Mouse (Mus musculus): ENCODE results near the gene Dupd1.

The Dupd1 gene

DNA sequence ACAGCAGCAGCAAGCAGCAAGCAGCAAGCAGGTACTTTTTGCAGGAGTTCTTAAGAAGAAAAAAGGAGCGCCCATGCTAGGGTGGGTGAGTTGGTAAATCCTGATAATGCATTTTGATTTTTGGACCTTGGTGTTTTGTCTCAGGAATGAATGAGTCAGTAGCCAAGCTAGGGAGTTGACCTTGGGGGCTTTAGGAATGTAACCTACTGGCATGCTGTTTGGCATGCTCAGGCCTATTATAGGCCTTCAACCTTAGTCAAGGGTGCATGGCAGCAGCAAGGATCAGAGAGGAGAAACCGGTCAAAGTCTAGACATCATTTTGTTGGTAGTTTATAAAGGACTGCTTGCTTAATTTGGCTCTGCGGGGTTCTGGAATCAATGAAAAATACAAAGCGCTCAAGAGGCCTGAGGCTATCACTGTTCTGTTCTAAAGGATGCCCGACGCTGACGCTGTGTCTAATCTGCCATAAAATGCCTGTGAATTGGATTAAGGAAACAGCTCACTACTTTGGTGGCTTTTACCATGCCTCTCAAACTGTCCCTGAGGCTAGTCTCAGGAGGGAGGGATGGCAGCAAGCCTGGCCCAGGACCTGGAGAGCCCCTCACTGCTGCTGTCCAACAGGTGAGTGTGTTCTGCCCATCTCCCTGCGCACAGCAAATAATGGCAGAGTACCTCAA is 7.8 kb upstream of the Dupd1 start:
- no peak for DNase-seq (ENCODE audit: low spot score in 2 of 2)

DNA sequence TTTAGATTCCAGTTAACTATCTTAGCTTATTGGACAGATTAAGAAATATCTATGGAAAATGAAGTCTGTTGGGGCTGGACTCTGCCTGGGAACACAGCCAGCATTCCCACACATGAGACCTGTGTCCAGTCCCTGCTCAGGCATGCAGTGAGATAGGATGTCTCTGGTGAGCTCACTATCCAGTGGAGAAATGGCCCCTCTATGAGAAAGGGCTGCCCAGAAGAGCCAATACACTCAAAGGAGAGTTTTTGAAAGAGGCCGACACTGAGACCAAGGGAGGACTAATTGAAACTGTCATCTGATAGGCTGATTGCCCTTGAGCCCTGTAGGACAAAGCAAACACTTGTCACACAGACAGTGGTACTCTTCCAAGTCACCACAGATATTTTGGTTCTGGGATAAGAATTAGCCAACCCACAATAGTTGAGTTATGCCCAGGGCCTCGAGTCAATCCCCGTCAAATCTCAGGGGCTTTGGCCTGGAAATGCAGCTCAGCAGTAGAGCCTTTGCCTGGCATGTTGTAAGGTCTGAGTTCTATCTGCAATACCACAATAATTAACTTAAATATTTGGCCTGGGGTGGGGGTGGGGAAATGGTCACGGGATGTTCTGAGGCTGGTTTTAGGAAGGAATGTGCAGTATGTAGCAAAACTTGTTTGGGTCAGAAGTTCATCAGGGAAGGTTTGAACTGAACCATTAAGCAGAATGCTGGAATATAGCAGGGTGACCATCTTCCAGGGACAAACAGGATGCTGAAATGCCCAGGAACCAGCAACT is 6.2 kb upstream of the Dupd1 start:
- DNase-seq (ENCODE audit: low spot score in 2 of 2) = no peak

DNA sequence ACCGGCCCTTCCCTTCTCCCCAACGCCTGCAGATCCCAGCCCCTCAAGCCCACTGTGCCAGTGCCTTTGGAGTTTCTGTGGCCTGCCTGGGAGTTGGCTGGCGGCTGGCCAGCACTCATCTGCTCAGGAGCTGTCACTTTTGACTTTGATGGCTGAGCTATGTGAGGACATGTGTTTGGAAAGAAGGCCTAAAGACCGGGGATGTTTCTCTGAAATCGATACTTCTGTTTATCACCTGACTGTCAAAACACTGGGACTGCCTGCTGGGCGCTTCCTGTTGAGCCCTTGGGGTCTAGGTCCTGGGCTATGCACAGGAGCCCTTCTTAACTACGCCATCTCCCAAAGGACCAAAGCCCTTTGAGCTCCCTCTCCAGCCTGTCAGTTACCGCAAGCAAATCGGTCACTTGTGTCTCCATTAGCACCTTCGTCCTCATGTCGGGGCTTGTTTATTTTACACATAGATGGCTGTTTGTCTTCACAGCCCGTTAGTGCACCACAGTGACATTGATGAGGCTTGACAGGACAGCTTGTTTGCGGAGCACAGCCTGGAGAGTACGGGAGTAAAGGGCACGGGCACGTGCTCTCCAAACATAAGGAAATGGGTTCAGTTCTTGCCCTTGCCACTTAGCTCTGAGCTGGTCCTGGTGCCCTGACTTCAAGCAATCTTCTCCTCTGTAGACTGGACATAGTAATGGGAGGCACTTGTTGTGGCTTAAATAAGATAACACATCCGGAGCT is 5.4 kb upstream of the Dupd1 start:
- no peak for DNase-seq (ENCODE audit: low spot score in 2 of 2)

DNA sequence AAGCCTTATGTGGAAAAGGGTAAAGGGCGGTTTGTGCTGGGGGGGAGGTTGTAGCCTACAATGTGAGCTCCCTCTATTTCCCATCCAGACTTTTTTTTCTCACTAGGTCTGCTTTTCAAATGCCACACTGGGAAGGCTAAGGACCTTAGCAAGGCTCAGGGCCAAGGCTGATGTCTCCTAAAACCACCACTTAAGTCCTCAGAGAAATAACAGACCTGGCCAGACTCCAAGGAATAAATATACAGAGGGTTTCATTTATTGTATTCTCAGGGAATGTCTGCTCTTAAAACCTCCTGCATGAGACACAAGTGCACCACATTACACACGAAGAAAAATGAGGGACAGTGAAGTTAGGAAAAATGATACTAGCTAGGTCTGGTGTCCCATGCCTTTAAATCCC is 3.1 kb downstream of the Dupd1 start:
- no peak for DNase-seq (ENCODE audit: low spot score in 2 of 2)

DNA sequence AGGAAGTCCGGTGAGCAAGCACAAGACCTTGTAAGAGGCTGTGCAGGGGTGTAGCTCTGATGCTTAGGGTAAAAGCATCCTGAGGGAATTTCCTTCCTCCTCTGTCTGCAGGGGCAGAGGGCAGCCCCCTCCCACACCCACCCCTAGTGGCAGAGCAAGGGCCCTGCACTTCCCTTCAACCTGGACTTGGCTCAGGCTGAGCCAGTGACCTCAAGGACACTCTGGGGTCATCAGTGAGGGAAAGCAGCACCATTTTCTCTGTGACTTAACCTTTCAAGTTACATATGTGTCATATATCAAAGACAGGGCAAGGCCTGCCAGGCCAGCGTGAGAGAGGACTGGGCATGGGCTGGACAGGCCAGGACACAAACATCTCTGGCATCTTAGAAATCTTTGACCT is 4.8 kb downstream of the Dupd1 start:
- no peak for DNase-seq (ENCODE audit: low spot score in 2 of 2)

DNA sequence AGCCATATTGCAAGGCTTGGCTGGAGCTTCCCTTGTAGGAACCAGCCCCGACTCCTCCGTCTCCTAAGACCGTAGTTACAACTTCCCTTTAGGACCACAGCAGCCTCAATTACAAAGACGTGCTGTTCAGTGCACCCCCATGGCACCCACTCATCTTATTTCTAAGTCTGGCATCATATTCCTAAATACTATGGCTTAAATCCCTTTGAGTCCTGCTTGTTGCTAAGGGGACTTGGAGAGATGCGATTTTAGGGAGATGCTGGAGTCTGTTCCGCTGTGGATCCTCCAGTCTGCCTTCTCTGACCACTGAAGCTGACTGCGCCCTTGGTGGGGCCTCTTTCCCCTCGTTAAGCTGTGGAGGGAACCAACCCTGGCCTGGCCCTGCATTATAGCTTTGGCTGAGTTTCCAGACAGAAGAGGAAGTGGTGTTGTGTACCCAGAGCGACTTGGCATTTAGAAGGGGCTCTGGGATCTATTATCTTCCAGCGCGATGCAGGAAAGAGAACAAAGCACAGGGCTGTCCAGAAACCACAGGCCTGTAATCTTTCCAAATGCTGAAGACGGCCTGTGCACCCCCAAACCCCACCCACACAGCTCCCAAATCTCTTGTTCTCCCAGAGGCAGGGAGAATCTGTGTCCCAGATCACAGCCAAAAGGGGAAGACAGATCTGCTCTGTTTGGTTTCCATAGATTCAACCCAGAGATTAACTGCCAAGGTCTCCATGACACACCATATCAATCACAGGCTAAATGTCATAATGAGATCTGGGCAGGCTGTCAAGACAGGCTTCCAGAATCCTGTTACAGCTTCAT is 7.4 kb downstream of the Dupd1 start:
- DNase-seq (ENCODE audit: low spot score in 2 of 2) = peak; percentile 74 to 82

DNA sequence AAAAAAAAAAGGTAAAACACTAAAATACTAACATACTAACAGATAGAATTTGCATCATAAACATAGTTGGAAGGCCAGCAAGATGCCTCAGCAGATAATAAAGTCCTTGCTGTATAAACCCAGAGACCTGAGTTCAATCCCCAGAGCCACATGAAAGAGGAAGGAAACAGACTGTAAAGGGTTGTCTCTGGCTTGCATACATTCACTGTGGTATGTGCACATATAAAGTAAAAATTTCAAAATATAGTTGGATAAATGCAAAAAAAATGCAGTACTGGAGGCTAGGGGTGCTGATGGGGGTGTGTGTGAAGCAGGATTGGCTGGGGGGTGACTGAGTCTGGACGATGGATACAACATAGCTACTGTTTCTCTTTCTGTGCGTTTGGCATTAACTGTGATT is 8.9 kb downstream of the Dupd1 start:
- no peak for DNase-seq (ENCODE audit: low spot score in 2 of 2)

DNA sequence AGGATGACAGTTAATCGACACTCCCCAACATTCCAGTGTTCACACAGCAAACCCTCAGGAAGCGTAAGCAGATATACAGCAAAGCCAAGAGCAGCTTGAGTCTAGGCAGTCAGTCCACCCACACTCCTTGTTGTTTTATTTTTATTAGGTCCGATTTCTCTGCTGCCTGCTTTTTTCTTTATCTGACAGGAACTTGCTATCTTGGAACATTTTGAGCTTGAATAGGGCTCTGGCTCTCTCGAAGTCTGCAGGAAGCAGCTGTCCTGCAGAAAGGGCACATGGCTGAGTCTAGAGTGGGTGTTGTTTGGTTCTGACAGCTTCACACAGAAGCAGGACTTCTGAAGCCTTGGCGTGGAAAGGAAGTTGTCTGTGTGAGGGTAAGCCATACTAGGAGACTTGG is 11.1 kb downstream of the Dupd1 start:
- DNase-seq (ENCODE audit: low spot score in 2 of 2) = no peak

DNA sequence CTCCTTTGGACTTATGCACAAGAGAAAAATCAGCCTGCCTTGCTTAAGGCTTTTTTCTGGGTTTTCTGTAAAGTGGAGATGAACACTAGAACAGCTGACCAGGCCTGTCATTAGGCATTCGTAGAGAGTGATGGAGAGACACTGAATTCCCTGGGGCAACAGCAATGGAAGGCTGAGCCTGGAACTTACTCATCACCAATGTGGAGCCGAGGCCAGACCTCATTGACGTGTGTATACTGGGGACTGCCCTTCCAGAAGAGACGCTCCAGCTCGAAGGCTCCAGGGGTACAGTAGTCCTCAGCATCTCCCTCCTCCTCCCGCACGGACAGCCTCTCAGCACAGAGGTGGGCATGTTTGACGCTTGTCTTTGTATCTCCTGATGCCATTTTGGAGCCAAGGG is 11.7 kb downstream of the Dupd1 start:
- DNase-seq (ENCODE audit: low spot score in 2 of 2) = no peak

DNA sequence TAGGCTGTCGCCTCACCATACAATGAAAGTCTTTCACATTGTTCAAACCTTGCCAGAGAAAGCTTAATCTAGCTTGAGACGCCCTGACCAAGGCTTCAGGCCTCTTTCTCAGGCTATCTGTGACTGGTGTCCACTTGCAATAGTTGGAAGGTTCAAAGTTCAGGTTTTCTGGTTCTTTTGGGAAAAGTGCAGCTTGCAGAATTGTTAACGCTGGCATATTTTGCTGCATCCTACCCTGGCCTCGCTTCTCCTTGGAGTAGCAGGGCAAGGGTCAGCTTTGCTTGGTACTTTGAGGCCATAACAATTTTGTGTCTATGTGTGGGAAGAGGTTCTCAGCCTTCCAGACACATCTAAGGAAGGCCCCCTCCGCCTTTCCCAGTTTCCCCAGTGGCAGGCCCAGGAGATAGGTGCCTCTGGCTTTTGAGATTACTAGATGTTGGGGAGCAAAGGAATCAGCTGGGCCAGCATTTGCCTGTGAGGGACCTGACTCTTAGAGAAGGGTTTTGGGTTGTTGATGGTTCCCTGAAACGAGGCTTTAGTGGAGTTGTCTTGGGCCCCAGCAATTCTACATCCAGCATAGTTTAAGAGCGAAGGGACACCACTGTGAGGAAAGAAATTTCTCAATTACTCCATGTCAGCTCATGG is 18.1 kb downstream of the Dupd1 start:
- no peak for DNase-seq (ENCODE audit: low spot score in 2 of 2)

DNA sequence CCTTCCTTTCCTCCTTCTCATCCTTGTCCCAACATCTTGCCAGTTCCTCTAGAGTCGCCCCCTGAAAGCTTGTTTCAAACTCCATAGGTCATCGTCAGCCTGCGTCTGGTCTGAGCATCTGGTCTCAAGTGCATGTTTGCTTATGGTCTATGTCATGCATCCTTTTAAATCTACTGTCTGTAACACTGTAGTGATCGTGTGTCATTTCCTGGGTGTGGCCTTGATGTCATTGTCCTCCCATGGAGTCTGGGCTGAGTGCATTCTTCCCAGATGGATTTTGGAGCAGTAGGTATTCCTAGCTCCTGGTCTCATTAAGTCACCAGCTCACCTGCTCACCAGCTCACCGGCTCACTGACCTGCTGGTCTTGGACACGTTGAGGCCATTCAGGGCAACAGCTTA is 19.4 kb downstream of the Dupd1 start:
- DNase-seq (ENCODE audit: low spot score in 2 of 2) = no peak

DNA sequence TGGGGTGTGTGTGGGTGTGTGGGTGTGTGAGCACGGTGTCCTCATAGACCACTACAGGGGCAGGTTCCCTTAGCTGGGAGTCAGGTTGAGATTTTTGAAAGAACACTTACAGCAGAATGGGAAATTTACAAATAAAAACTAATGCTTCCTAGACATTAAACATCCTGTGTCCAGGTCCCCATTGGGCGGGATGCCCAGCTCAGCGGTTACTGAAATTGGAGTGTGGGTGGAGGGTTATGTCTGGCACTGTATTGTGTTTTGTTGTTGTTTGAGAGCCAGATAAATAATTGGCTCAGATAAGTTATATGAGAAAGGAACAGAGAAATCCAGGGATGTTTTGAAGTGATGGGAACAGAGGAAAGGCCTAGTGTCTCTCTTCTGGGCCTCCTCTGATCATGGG is 23.3 kb downstream of the Dupd1 start:
- no peak for DNase-seq (ENCODE audit: low spot score in 2 of 2)

DNA sequence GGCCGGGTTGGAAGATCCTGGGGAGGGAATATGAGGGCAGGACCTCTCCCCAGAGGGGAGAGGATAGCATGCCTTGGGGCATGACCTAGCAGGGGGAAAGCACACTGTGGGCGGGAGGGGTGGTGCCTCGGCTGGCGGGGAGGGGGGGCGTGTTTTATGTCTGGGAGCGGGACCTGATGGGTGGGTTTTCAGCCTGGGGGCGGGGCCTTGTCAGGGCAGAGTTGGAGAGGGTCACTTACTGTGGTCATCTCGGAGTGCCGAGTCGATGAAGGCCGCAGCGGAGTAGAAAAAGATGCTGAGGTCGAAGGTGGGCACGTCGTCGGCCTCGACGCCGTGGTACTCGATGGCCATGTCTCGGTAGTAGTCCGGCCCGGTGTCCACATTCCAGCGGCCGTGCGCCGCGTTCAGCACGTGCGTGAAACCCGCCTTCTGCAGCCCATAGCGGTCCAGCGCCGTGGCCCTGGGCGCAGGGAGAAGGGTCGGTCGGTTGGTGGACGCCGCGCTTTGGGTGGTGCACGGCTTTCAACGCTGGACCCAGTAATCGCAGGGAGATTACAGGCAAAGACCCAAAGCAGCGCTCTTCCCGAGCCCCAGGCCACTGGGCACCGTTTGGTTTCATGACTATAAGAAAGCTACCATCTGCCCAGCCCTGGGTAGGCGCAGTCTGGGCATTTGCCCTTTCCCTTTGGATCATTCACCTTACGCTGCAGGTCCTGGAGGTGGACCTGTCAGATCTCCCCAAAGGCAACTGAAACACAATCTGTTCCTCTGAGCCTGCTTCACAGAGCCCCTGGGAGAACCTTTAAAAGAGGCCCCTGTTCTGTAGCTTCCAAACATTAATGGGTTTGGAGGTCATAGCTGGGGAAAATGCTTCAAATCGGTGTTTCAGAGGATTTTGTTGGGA is 27.7 kb downstream of the Dupd1 start:
- DNase-seq (ENCODE audit: low spot score in 2 of 2) = no peak

DNA sequence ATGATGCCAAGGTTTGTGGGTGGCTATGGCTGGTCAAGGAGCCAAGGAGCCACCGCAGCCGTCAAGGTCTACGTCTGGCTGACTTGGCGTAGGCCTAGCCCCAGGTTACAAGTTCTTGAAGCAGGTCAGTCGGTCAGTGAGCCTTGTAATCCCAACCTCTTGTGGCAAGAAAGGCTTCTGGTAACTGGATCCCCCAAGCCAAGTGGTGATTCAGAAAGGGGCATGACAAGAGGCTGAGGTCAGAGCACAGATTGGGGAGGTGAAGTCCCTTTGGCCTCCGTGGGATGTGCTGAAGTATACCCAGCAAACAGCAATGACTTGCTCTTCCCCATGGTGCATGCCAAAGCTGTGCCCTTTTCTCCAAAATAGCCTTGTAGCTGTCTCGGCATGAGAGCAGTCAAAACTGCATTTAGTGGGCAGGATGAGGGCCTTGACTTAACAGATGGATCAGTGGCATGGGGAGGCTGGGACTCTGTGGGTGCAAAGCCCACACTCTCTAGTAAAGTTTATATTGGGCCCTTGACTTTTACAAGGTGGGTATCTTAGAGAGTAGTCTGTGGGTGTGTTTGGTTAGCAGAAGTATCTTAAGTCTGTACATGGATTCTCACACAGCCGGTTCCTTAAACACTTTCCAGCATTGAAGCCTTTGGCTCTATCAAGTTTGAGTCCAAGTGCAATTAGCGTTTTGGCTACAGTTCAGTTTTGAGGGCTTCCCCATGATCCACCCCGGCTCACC is 28.8 kb downstream of the Dupd1 start:
- DNase-seq (ENCODE audit: low spot score in 2 of 2) = no peak

DNA sequence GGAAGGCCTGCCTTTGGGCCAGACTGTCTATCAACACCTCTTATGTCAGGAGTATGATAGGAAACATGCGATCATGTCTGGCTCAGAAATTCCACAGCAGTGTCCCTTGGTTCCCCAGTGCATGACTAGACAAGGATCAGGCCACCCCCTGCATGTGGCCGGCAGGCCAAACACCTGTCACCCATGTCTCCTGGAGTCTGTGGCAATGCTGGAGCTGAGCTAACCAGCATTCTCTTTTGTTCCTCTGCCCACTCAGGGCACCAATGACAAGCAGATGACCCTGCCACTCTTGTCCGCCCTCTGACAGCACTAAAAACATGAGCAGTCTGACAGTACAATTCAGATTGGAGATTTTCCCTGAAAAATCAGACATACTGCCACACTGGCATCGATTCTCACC is 30.5 kb downstream of the Dupd1 start:
- DNase-seq (ENCODE audit: low spot score in 2 of 2) = no peak

DNA sequence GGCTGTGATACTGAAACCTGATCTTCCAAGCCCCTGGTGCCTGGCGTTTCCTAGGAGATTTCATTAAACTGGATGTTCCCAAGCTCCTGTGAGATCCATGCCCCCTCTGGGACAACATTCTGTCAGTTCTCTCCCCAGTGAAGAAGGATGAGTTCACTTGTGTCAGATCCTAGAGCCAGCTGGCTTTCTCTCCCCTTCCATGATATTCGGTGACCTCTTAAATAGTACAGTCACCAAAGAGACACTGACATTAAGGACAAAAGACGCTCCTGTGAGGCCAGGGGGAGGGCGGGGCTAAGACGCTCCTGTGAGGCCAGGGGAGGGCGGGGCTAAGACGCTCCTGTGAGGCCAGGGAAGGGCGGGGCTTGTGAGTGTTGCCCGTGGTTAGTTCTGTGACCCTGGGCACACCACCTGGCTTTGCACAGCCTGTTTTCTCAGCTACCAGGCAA is 31.7 kb downstream of the Dupd1 start:
- no peak for DNase-seq (ENCODE audit: low spot score in 2 of 2)

DNA sequence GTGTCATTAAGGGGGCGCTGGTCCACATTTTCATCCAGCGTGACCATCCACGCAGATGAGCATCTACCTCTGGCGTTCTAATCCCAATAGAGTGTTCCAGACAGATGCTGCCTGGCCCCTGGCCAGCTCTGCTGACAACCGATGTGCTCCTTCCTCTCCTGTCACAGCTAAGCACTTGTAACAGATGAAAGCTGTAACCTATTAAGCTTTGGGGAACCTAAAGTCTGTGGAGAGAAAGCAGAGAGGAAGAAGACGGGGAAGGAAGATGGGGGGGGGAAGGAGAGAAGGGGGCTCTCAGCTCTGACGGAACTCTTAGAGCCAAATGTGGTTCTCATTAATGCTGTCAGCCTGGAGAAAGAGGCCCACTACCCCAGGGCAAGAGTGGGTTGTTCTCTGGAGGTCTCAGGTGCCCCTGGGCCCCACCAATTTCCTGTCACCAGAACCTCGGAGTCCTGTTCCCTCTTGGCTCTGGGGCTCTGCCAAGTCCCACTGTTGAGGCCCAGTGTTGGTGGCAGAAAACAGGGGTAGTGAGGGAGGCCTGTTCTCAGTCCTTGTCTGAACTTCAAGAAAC is 34.7 kb downstream of the Dupd1 start:
- DNase-seq (ENCODE audit: low spot score in 2 of 2) = peak in 1 of 2 experiments; percentile 61

DNA sequence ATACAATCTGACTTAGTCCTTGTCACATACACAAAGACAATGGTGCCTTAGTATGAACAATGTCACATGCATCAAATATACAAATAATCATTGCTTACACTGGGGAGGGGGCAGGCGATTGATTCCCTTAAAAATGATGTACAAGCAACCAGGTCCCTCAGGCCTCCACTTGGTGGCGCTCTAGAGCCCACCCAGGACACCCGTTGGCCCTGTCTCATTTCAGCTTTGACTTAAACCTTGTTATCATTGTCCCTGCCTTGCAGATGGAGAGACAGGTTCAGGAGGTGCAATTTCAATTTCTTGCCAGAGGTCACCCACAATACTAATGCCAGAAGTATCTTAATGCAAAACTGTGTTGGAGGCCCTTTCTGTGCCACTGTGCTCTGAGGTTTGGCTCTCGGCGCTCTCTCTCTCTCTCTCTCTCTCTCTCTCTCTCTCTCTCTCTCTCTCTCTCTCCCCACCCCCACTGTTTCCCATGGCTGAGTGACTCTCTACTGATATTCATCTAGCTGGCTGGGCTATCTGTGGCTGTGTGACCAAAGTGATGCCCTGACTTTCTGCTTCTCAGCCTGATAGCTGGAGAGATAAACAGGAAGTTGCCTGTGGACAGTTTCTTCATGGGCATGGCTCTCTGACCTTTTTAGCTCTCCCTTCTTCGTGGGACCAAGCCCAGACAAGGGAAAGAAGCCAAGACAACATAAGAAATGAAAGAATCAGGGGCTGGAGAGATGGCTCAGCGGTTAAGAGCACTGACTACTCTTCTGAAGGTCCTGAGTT is 35.7 kb downstream of the Dupd1 start:
- DNase-seq (ENCODE audit: low spot score in 2 of 2) = peak in 1 of 2 experiments; percentile 62

DNA sequence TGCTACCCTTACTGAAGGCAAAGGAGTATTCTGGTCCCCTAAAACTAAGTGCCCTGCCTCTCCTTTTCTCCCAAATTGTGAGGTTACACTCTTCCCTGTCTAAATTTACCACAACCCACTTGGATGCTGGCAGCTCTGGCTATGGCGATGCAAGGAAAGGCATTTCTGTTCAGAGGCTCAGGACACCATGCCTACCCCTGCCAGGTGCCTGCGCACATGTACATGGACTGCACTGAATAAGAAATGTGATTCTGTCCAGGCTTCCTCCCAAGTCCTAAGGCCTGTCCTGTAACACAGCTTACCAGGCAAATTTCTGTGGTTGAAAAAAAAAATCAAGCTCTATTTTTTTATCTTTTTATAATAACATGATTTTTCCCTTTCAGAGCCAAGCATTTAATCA is 38.2 kb downstream of the Dupd1 start:
- no peak for DNase-seq (ENCODE audit: low spot score in 2 of 2)
